Mouse (Mus musculus): ENCODE measurements around the gene Glb1. TPM values are rescaled to one million over a fixed set of nuclear protein-coding genes. Genes with fewer than 3 reads are reported as not detected.

Glb1 gene
- polyA plus RNA-seq, 1 experiment from 2014 or later = 21.4 TPM

GRCm38 (mm10) chr9:114425576-114425975 is 24.7 kb downstream of the Glb1 start:
- WGBS = 91% methylated on average over 5 of the region's 5 CpGs
- Histone ChIP-seq H3K4me3 (replicated peaks) (no peak overlapping the region), H3K9ac (no peak overlapping the region), H3K27ac (no peak overlapping the region), H3K4me2 (no peak overlapping the region), H3K36me3 (replicated peaks) (peaks cover 14% of the 10 kb centered on the region), H3K9me3 (peaks cover 4% of the 10 kb centered on the region; the same call in 1 of the 2 replicates), H3K27me3 (no peaks in the 10 kb centered on the region), H3K4me1 (no peaks in the 10 kb centered on the region)
- no peak for ATAC-seq (ENCODE audit: low FRiP score)

DNA sequence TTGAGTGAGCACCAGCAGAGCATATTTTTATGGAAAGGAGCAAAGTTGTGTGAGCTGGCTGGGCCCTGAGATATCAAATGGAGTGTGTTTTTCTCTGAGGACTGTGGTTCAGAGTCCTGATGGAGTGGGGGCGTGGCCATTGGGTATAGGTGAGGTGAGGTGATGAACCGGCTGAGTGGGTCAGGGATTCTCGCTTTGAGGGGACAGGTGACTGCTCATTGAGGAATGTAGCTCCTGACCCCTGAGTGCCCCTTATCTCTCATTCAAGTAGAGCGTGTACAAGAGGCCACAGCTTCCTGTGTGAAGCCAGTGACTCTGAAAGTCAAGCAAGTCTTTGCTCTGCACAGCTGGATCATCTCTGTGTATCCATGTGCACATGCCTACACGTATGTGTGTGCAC is 25.3 kb downstream of the Glb1 start:
- Histone ChIP-seq H3K9me3 (peaks cover 4% of the 10 kb centered on the region; the same call in 1 of the 2 replicates), H3K4me2 (no peak overlapping the region), H3K27me3 (no peaks in the 10 kb centered on the region), H3K4me3 (replicated peaks) (no peak overlapping the region), H3K27ac (no peak overlapping the region), H3K4me1 (no peaks in the 10 kb centered on the region), H3K9ac (no peak overlapping the region), H3K36me3 (replicated peaks) (peaks cover 14% of the 10 kb centered on the region)
- ATAC-seq (ENCODE audit: low FRiP score) = no peak
- 96% methylated on average over 5 of the region's 5 CpGs for WGBS

- H3K4me1 ChIP-seq = no peaks in the 10 kb centered on the region
- no peak overlapping the region for H3K27ac ChIP-seq
- no peak for ATAC-seq (ENCODE audit: low FRiP score)
- H3K9ac ChIP-seq = no peak overlapping the region
- WGBS = 90% methylated on average over 8 of the region's 8 CpGs
- peaks cover 4% of the 10 kb centered on the region; the same call in 1 of the 2 replicates for H3K9me3 ChIP-seq
- H3K4me3 ChIP-seq (replicated peaks) = no peak overlapping the region
- no peaks in the 10 kb centered on the region for H3K27me3 ChIP-seq
- H3K4me2 ChIP-seq = no peak overlapping the region
- H3K36me3 ChIP-seq (replicated peaks) = peaks cover 14% of the 10 kb centered on the region
Observed at GRCm38 (mm10) chr9:114427425-114427824, 26.5 kb downstream of the Glb1 start.

DNA sequence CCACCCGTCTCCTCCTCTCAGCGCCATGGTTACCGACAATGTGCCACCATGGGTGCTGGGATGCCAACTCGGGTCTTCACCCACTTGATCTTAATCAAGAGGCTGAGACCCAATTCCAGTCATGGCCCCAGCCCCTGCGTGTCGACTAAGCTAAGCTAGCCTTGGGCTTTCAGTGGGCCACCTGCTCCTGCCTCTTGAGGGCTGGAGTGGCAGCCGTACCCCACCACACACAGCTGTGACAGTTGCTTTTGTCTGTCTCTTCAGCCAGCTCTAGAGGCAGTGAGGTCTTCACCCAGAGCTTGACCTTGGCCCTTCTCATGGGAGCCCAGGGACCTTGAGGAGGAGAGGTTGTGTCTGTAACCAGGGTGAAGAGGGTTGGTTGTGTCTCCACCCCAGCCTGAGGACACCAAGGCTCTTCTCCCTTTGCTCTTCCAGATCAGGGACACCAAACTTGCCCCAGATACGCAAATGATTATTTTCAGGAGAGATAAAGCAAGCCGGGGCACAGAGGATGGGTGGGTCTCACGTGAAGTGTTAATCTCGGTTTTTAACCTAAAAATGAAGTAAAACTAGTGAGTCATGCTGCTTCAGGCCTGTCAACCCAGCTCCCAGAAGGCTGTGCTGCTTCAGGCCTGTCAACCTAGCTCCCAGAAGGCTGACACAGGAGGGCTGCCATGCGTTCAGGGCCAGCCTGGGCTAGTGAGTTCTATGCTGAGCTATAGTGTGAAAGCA is 27.4 kb downstream of the Glb1 start:
- H3K4me3 ChIP-seq (replicated peaks) = no peak overlapping the region

GRCm38 (mm10) chr9:114435668-114436067 is 34.8 kb downstream of the Glb1 start:
- WGBS = 81% methylated on average over 2 of the region's 2 CpGs
- H3K4me3 ChIP-seq (replicated peaks) = no peak overlapping the region
- ATAC-seq (ENCODE audit: low FRiP score) = no peak

More for the DNA sequence above, 27.4 kb downstream of the Glb1 start:
- 85% methylated on average over 12 of the region's 12 CpGs for WGBS
- Histone ChIP-seq H3K9me3 (peaks cover 4% of the 10 kb centered on the region; the same call in 1 of the 2 replicates), H3K27me3 (no peaks in the 10 kb centered on the region), H3K9ac (no peak overlapping the region), H3K27ac (no peak overlapping the region), H3K4me2 (no peak overlapping the region), H3K4me1 (no peaks in the 10 kb centered on the region), H3K36me3 (replicated peaks) (peaks cover 14% of the 10 kb centered on the region)
- no peak for ATAC-seq (ENCODE audit: low FRiP score)

GRCm38 (mm10) chr9:114440548-114440947 is 39.7 kb downstream of the Glb1 start:
- ATAC-seq (ENCODE audit: low FRiP score) = no peak
- no peak overlapping the region for H3K9ac ChIP-seq
- 90% methylated on average over 10 of the region's 10 CpGs for WGBS

More at GRCm38 (mm10) chr9:114435668-114436067, 34.8 kb downstream of the Glb1 start:
- Histone ChIP-seq H3K27ac (no peak overlapping the region), H3K4me2 (no peak overlapping the region), H3K27me3 (no peaks in the 10 kb centered on the region), H3K9ac (no peak overlapping the region), H3K36me3 (replicated peaks) (peaks cover 21% of the 10 kb centered on the region), H3K9me3 (0 out of 2 replicates have a peak, but pooled peaks cover 5% of the 10 kb centered on the region), H3K4me1 (no peaks in the 10 kb centered on the region)

GRCm38 (mm10) chr9:114442225-114442624 is 41.3 kb downstream of the Glb1 start:
- H3K4me2 ChIP-seq = no peak overlapping the region
- no peak for ATAC-seq (ENCODE audit: low FRiP score)
- 89% methylated on average over 9 of the region's 9 CpGs for WGBS
- H3K9ac ChIP-seq = no peak overlapping the region
- H3K27ac ChIP-seq = no peak overlapping the region
- H3K9me3 ChIP-seq = no peaks in the 10 kb centered on the region
- no peak overlapping the region for H3K4me3 ChIP-seq (replicated peaks)
- H3K27me3 ChIP-seq = no peaks in the 10 kb centered on the region
- no peaks in the 10 kb centered on the region for H3K4me1 ChIP-seq
- peaks cover 6% of the 10 kb centered on the region for H3K36me3 ChIP-seq (replicated peaks)

More at GRCm38 (mm10) chr9:114440548-114440947, 39.7 kb downstream of the Glb1 start:
- Histone ChIP-seq H3K27me3 (no peaks in the 10 kb centered on the region), H3K36me3 (replicated peaks) (peaks cover 18% of the 10 kb centered on the region), H3K4me3 (replicated peaks) (no peak overlapping the region), H3K4me1 (no peaks in the 10 kb centered on the region), H3K4me2 (no peak overlapping the region), H3K9me3 (0 out of 2 replicates have a peak, but pooled peaks cover 5% of the 10 kb centered on the region), H3K27ac (no peak overlapping the region)

GRCm38 (mm10) chr9:114442893-114443292 is 42.0 kb downstream of the Glb1 start:
- ATAC-seq (ENCODE audit: low FRiP score) = no peak
- no peaks in the 10 kb centered on the region; the same call in 1 of the 2 replicates for H3K36me3 ChIP-seq (replicated peaks)
- H3K4me1 ChIP-seq = no peaks in the 10 kb centered on the region
- no peaks in the 10 kb centered on the region for H3K27me3 ChIP-seq
- no peak overlapping the region for H3K4me2 ChIP-seq
- no peak overlapping the region for H3K27ac ChIP-seq
- H3K4me3 ChIP-seq (replicated peaks) = no peak overlapping the region
- WGBS = 89% methylated on average over 9 of the region's 9 CpGs
- no peaks in the 10 kb centered on the region for H3K9me3 ChIP-seq
- H3K9ac ChIP-seq = no peak overlapping the region

- Histone ChIP-seq H3K9ac (no peak overlapping the region), H3K4me3 (replicated peaks) (no peak overlapping the region), H3K4me1 (no peaks in the 10 kb centered on the region), H3K27me3 (no peaks in the 10 kb centered on the region), H3K27ac (no peak overlapping the region), H3K36me3 (replicated peaks) (no peaks in the 10 kb centered on the region; the same call in 1 of the 2 replicates), H3K9me3 (no peaks in the 10 kb centered on the region), H3K4me2 (no peak overlapping the region)
- 91% methylated on average over 8 of the region's 8 CpGs for WGBS
- ATAC-seq (ENCODE audit: low FRiP score) = no peak
Observed at GRCm38 (mm10) chr9:114443351-114443750, 42.5 kb downstream of the Glb1 start.

DNA sequence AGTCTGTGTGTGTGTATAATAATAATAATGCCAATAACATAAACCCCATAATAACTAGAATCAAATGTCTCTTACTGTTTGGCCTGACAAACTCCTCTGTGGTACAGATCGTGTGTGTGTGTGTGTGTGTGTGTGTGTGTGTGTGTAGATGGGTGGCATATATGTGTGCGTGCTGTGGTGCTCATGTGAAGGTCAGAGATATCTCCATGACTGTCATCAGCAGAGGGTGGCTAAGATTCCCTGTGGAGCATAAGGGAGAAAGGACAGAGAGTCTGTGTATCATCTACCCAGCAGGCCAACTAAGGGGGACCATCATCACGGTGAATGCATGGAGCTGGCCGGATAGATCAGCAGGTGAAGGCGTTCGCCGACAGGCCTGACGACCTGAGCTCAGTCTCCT is 46.0 kb downstream of the Glb1 start:
- Histone ChIP-seq H3K27me3 (no peaks in the 10 kb centered on the region), H3K4me1 (no peaks in the 10 kb centered on the region), H3K4me3 (replicated peaks) (no peak overlapping the region), H3K9ac (no peak overlapping the region), H3K9me3 (no peaks in the 10 kb centered on the region), H3K4me2 (no peak overlapping the region), H3K27ac (no peak overlapping the region), H3K36me3 (replicated peaks) (no peaks in the 10 kb centered on the region)
- ATAC-seq (ENCODE audit: low FRiP score) = no peak
- WGBS = 94% methylated on average over 8 of the region's 8 CpGs

DNA sequence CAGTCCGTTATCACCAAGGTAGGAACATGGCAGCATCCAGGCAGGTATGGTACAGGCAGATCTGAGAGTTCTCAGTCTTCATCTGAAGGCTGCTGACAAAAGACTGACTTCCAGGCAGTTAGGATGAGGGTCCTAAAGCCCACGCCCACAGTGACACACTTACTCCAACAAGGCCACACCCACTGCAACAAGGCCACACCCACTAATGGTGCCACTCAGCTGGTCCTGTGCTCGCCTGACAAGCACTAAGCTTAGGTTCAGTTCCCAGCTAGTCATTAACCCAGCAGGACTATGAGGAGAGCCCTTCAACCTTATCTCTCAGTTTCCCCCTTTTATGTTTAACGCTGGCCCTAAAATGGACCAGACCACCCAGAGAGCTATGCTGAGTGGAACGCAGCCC is 47.8 kb downstream of the Glb1 start:
- no peaks in the 10 kb centered on the region for H3K9me3 ChIP-seq
- no peak overlapping the region for H3K4me2 ChIP-seq
- WGBS = 81% methylated on average over 5 of the region's 5 CpGs
- ATAC-seq (ENCODE audit: low FRiP score) = no peak
- H3K36me3 ChIP-seq (replicated peaks) = no peaks in the 10 kb centered on the region
- H3K27ac ChIP-seq = no peak overlapping the region
- H3K9ac ChIP-seq = no peak overlapping the region
- no peaks in the 10 kb centered on the region for H3K4me1 ChIP-seq
- no peak overlapping the region for H3K4me3 ChIP-seq (replicated peaks)
- no peaks in the 10 kb centered on the region for H3K27me3 ChIP-seq

- Histone ChIP-seq H3K4me2 (no peak overlapping the region), H3K4me1 (no peaks in the 10 kb centered on the region), H3K27me3 (no peaks in the 10 kb centered on the region), H3K36me3 (replicated peaks) (no peaks in the 10 kb centered on the region), H3K9ac (no peak overlapping the region), H3K27ac (no peak overlapping the region), H3K9me3 (no peaks in the 10 kb centered on the region), H3K4me3 (replicated peaks) (no peak overlapping the region)
- WGBS = 93% methylated on average over 13 of the region's 13 CpGs
- no peak for ATAC-seq (ENCODE audit: low FRiP score)
Observed at GRCm38 (mm10) chr9:114449120-114449754, 48.4 kb downstream of the Glb1 start.
